Mouse (Mus musculus): Measurements from ENCODE around the gene St3gal3.

St3gal3 gene

GRCm38 (mm10) chr4:117895339-117895738, 239.4 kb downstream of the St3gal3 start:
- DNase-seq (ENCODE audit: low spot score in 2 of 2): no peak

GRCm38 (mm10) chr4:117894601-117895000, 240.1 kb downstream of the St3gal3 start:
- no peak for DNase-seq (ENCODE audit: low spot score in 2 of 2)

- DNase-seq (ENCODE audit: low spot score in 2 of 2): peak in 1 of 2 experiments; percentile 61
These were observed 241.3 kb downstream of the St3gal3 start for GRCm38 (mm10) chr4:117893376-117893775.

GRCm38 (mm10) chr4:117891738-117892161, 243.0 kb downstream of the St3gal3 start, which contains the start of gene Dph2:
Gene Dph2 (minus strand): TSS chr4:117892032.
- DNase-seq (ENCODE audit: low spot score in 2 of 2): peak; percentile 51 to 59

GRCm38 (mm10) chr4:117890750-117891149, 244.0 kb downstream of the St3gal3 start:
- no peak for DNase-seq (ENCODE audit: low spot score in 2 of 2)

GRCm38 (mm10) chr4:117890031-117890430, 244.7 kb downstream of the St3gal3 start:
- no peak for DNase-seq (ENCODE audit: low spot score in 2 of 2)

- no peak for DNase-seq (ENCODE audit: low spot score in 2 of 2)
These were observed 245.2 kb downstream of the St3gal3 start for GRCm38 (mm10) chr4:117889471-117889870.

GRCm38 (mm10) chr4:117887920-117888319, 246.8 kb downstream of the St3gal3 start:
- DNase-seq (ENCODE audit: low spot score in 2 of 2): no peak

GRCm38 (mm10) chr4:117887133-117887532, 247.6 kb downstream of the St3gal3 start, which contains the start of gene Atp6v0b:
Gene Atp6v0b (minus strand): TSS chr4:117887333.
- DNase-seq (ENCODE audit: low spot score in 2 of 2): peak; percentile 85 to 92

GRCm38 (mm10) chr4:117886644-117887043, 248.1 kb downstream of the St3gal3 start:
- peak in 1 of 2 experiments; percentile 21 for DNase-seq (ENCODE audit: low spot score in 2 of 2)

GRCm38 (mm10) chr4:117885994-117886393, 248.7 kb downstream of the St3gal3 start:
- no peak for DNase-seq (ENCODE audit: low spot score in 2 of 2)

GRCm38 (mm10) chr4:117885093-117885492, 249.6 kb downstream of the St3gal3 start:
- no peak for DNase-seq (ENCODE audit: low spot score in 2 of 2)

GRCm38 (mm10) chr4:117884146-117884545, 250.6 kb downstream of the St3gal3 start:
- DNase-seq (ENCODE audit: low spot score in 2 of 2): no peak

GRCm38 (mm10) chr4:117882701-117883691, 251.7 kb downstream of the St3gal3 start, which contains the start of gene B4galt2:
Gene B4galt2 (minus strand): TSS chr4:117883487.
- no peak for DNase-seq (ENCODE audit: low spot score in 2 of 2)

All from spleen, postnatal 14 days (tissue).